In genomic region chr6:107645751-107646150, GRCm38 (mm10) we compare ENCODE assay signal across 19 mouse cellular contexts.
A peak's percentile ranks its signal among the peaks of the same experiment; 100 is the strongest.
DNase-seq lines count a peak whose midpoint lies in the region; ATAC-seq lines count a peak whose summit lies in the region.
"Had no signal": no experiment of that assay in that cellular context is flagged by ENCODE, and none has a peak within 500 bp of the region (broad histone marks: within the 10 kb centered on the region; RNA-seq: fewer than 3 reads in every experiment).

No protein-coding gene starts in this region.

- peak; percentile 44; the same call in 1 of the 2 replicates for ATAC-seq in frontal cortex, adult (ENCODE audit: low TSS enrichment)
- ATAC-seq: liver, embryonic 12.5 days had no signal

- DNase-seq in frontal cortex, postnatal 14 days (ENCODE audit: low spot score in 2 of 2), result no peak
- peak; percentile 8 for DNase-seq in right cerebral cortex, postnatal 25 days
- no peak for DNase-seq in right cerebral cortex, adult 2 months (ENCODE audit: low spot score in 2 of 2)
- DNase-seq in layer of hippocampus, adult 8-10 months (ENCODE audit: low spot score in 2 of 2), result peak; percentile 55 to 63
- peak; percentile 28 for DNase-seq in telencephalon, adult 2 months (ENCODE audit: low read depth, low spot score)
- no peak for DNase-seq in spleen, postnatal 14 days (ENCODE audit: low spot score in 2 of 2)
- DNase-seq in gastrocnemius, postnatal 25 days, result no peak
- DNase-seq: adrenal gland, postnatal 36 days; cerebellum, adult 11-12 months; embryo, embryonic 11 days; gastrocnemius, postnatal 36 days; heart, postnatal 36 days; kidney, adult 11 months; kidney, postnatal 36 days; lung, adult 18-20 months; lung, postnatal 10 days; retina, postnatal 1 day had no signal

Comparison
In these comparisons a context has a peak if more than half of its experiments do, and no peak if none do; other contexts are left out.
1. DNase-seq: peak in right cerebral cortex, postnatal 25 days (single experiment), layer of hippocampus, adult 8-10 months (2 of 2) and telencephalon, adult 2 months (single experiment); none in frontal cortex, postnatal 14 days (0 of 2), right cerebral cortex, adult 2 months (0 of 2), spleen, postnatal 14 days (0 of 2) and gastrocnemius, postnatal 25 days (single experiment).